Mouse (Mus musculus) spleen, postnatal 10 days (tissue): ENCODE measurements at regions not wholly inside any gene's neighbourhood (a gene's known extent, or its start where the extent isn't known, plus 50 kb on each side); places are given as distances from the start of the nearest gene placed in this dataset.

Source experiments
- DNase-seq, 2 experiments: peaks; one replicate each; pipeline ENCODE4 v3.0.0; 2021 to 2022; ENCODE audit warnings: low spot score in 2 of 2

DNA sequence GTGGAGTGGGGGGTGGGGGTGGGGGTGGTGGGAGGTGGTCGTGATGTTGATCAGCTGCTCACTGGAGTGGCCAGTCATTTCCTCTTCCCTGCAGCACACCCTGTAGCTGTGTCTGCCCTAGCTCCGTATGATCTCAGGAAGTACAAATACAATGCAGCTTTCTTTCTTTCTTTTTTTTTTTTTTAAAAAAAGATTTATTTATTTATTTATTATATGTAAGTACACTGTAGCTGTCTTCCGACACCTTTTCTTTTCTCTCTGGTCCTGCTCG is 87.2 kb upstream of the Tex13c2 start:
- DNase-seq, result no peak

DNA sequence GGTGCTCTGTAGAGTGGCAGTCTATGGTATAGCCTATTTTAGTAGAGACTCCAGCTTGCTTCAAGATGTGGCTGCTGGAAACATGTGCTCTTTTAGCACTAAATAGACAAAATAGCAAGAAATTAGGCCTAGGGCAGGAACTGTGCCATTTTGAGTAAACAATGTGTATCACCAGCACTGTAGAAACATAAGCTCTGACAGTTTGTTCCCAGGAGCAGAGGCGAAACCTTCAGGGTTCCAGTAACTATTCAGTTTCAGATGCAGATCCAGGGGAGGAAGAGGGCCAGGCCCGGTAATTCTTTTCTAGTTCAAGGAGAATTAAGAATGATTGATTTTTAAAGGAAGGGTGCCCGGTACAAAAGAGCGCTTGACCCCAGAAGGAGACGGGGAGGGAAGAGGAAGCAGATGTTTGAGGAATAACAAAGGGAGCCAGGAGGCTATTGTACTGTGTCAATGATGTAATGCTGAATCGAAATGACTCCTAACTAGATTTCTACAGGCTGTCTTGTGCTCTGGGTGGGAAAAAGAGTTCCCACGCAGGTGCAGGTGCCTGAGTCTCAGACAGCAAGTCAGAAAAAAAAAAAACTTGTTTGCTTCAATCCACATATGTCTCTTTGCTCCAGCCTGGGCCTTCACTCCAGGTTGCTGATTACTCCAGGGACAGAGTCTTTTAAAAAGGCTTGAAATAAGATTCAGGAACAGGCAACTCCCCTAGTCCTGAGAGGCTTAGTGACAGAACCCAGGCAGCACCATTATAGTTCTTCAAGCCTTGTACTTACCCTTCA is 57.4 kb upstream of the Tex13c2 start:
- DNase-seq, result no peak
